Comparison of ENCODE assay signal across 8 mouse cellular contexts in the genomic region with DNA sequence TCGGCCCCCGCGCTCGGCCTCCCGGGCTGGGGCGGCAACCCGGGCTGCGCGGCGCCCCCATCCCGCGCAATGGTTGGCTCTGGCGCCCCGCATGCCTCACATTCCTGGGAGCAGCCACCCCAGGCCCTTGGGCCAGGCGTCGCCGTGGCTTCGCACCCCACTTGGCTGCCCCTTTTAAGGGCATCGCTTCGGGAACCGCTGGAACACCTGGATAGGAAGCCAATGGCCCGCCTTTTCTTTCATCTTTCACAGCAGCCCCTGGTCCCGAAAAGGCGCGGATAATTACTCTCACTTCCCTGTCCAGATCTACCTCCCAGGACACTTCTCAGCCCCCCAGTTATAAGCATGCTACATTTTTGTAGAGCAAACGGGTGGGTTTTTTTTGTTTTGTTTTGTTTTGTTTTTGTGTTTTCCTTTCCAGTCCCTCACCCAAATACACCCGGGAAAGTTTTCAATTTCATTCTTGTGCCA.
DNase-seq lines count a peak whose midpoint lies in the region; ATAC-seq and TF ChIP-seq lines count a peak whose summit lies in the region.

No protein-coding gene starts in this region.

- 2% methylated on average over 26 of the region's 27 CpGs for WGBS in intestine, embryonic 15.5 days
- whole genome bisulfite sequencing in neural tube, embryonic 14.5 days, result under 1% methylated on average over 27 of the region's 27 CpGs

- H3K9ac ChIP-seq in intestine, embryonic 15.5 days, result peak overlapping the region; percentile 91
- H3K9ac ChIP-seq in neural tube, embryonic 14.5 days (replicated peaks; ENCODE audit: low read depth, low read length), result peak overlapping the region; percentile 93

- peak overlapping the region; percentile 93 for H3K4me2 ChIP-seq in intestine, embryonic 15.5 days (replicated peaks)
- peak overlapping the region; percentile 82 for H3K4me2 ChIP-seq in neural tube, embryonic 14.5 days (ENCODE audit: low read depth, low read length)

- no peaks in the 10 kb centered on the region for H3K36me3 ChIP-seq in testis, adult 2 months (ENCODE audit: control insufficient read depth, insufficient read depth, low read length)
- no peaks in the 10 kb centered on the region for H3K36me3 ChIP-seq in intestine, embryonic 15.5 days
- no peaks in the 10 kb centered on the region for H3K36me3 ChIP-seq in neural tube, embryonic 14.5 days (ENCODE audit: control insufficient read depth, insufficient read depth, low read length)

- no peak for DNase-seq in gastrocnemius, adult 2 months
- DNase-seq in gastrocnemius, adult 8-10 months (ENCODE audit: low spot score in 2 of 2), result no peak
- no peak for DNase-seq in testis, postnatal 10 days (ENCODE audit: low spot score)
- no peak for DNase-seq in gastrocnemius, postnatal 4 days (ENCODE audit: low spot score in 2 of 2)
- DNase-seq in retina, embryonic 14.5 days (ENCODE audit: low spot score), result no peak

- H3K27me3 ChIP-seq in testis, adult 2 months (ENCODE audit: control insufficient read depth, insufficient read depth, low read length), result no peaks in the 10 kb centered on the region; the same call in 1 of the 2 replicates
- no peaks in the 10 kb centered on the region for H3K27me3 ChIP-seq in intestine, embryonic 15.5 days (replicated peaks)
- peaks cover 4% of the 10 kb centered on the region; the same call in 1 of the 2 replicates for H3K27me3 ChIP-seq in neural tube, embryonic 14.5 days (ENCODE audit: control insufficient read depth, insufficient read depth, low read length)

- no peaks in the 10 kb centered on the region for H3K9me3 ChIP-seq in intestine, embryonic 15.5 days
- H3K9me3 ChIP-seq in neural tube, embryonic 14.5 days (ENCODE audit: control insufficient read depth, low read length), result no peaks in the 10 kb centered on the region

- no peak for ATAC-seq in intestine, embryonic 15.5 days
- peak; percentile 75 for ATAC-seq in neural tube, embryonic 14.5 days (ENCODE audit: low read depth)

- intact Hi-C loops in gastrocnemius, adult 2 months (cut with DNase I), result loop anchor here (1.0 to 5.0 kb wide), 2 partner anchors 27 to 74 kb away; no protein-coding TSS in a partner anchor

- peak overlapping the region; percentile 91 for H3K4me3 ChIP-seq in gastrocnemius, adult 2 months
- peak overlapping the region; percentile 88 for H3K4me3 ChIP-seq in testis, adult 2 months (ENCODE audit: control insufficient read depth, low read depth, low read length)
- H3K4me3 ChIP-seq in intestine, embryonic 15.5 days (replicated peaks), result peak overlapping the region; percentile 98
- H3K4me3 ChIP-seq in neural tube, embryonic 14.5 days (ENCODE audit: low read depth, low read length), result peak overlapping the region; percentile 93

- TF ChIP-seq CTCF in gastrocnemius, adult 2 months (IDR thresholded peaks at IDR 0.05), result no peak
- no peak for TF ChIP-seq CTCF in testis, adult 2 months (IDR thresholded peaks at IDR 0.05; ENCODE audit: control insufficient read depth, insufficient read depth, insufficient replicate concordance, low read depth, low read length)

- TF ChIP-seq POLR2A in testis, adult 2 months (IDR thresholded peaks at IDR 0.05; ENCODE audit: control insufficient read depth, low read depth, low read length), result no peak

- H3K27ac ChIP-seq in gastrocnemius, adult 2 months, result peak overlapping the region; percentile 92
- H3K27ac ChIP-seq in testis, adult 2 months (ENCODE audit: control insufficient read depth, insufficient read depth, low read depth, low read length), result peak overlapping the region; percentile 14; the same call in 1 of the 2 replicates
- H3K27ac ChIP-seq in intestine, embryonic 15.5 days, result peak overlapping the region; percentile 92
- peak overlapping the region; percentile 84; the same call in 1 of the 2 replicates for H3K27ac ChIP-seq in neural tube, embryonic 14.5 days (ENCODE audit: low read depth, low read length)

- H3K4me1 ChIP-seq in testis, adult 2 months (ENCODE audit: control insufficient read depth, insufficient read depth, low read length), result peaks cover 6% of the 10 kb centered on the region; the same call in 1 of the 2 replicates
- peaks cover 26% of the 10 kb centered on the region for H3K4me1 ChIP-seq in intestine, embryonic 15.5 days (replicated peaks)
- peaks cover 18% of the 10 kb centered on the region; the same call in 1 of the 2 replicates for H3K4me1 ChIP-seq in neural tube, embryonic 14.5 days (ENCODE audit: control insufficient read depth, insufficient read depth, low read length)

Comparison
In these comparisons a context has a peak if more than half of its experiments do, and no peak if none do; other contexts are left out.
1. H3K27ac ChIP-seq: peak in every context shown above with its lines; median percentile 92 in gastrocnemius, adult 2 months; 92 in intestine, embryonic 15.5 days; 84 in neural tube, embryonic 14.5 days; 14 in testis, adult 2 months.